Mouse (Mus musculus) MEL (cell line): Measurements from ENCODE around the gene Adamtsl2. TPM values are rescaled to one million over a fixed set of nuclear protein-coding genes. Genes with fewer than 3 reads are reported as not detected.

Experiments used
- DNase-seq: peaks from one replicate; pipeline ENCODE4 v3.0.0; 2011; ENCODE audit warnings: low read depth, low spot score
- H3K27ac ChIP-seq: 2 replicates; pipeline ENCODE4 v1.5.1; 2012; ENCODE audit warnings: low read depth, mild to moderate bottlenecking, control low read depth, low read length, moderate library complexity; ENCODE audit not compliant: control insufficient read depth
- H3K27me3 ChIP-seq, 2 experiments: fragments of 150-350 bp in 1 of 2; sonication (generic) in 1 of 2; 2 replicates each; pipeline ENCODE4 v1.6.1; 2012; ENCODE audit warnings: low read length in 2 of 2, mild to moderate bottlenecking in 2 of 2, improper control_type of control experiment in 1 of 2, moderate library complexity in 1 of 2; ENCODE audit not compliant: insufficient read depth in 2 of 2, control insufficient read depth in 1 of 2
- H3K36me3 ChIP-seq, 2 experiments: 2 replicates each; pipeline ENCODE4 v1.6.1; 2012 to 2014; ENCODE audit warnings: low read length in 2 of 2, improper control_type of control experiment in 1 of 2, inconsistent platforms in 1 of 2, mild to moderate bottlenecking in 1 of 2; ENCODE audit not compliant: insufficient read depth in 2 of 2, control insufficient read depth in 1 of 2
- H3K4me1 ChIP-seq, 2 experiments: fragments of 150-350 bp in 1 of 2; sonication (generic) in 1 of 2; 2 replicates each; pipeline ENCODE4 v1.6.1; 2012; ENCODE audit warnings: low read length in 2 of 2, improper control_type of control experiment in 1 of 2, mild to moderate bottlenecking in 1 of 2; ENCODE audit not compliant: insufficient read depth in 2 of 2, control insufficient read depth in 1 of 2
- H3K4me3 ChIP-seq, 2 experiments: fragments of 150-350 bp in 1 of 2; sonication (generic) in 1 of 2; 2 replicates each; pipeline ENCODE4 v1.5.1; 2012; ENCODE audit warnings: low read depth in 2 of 2, low read length in 2 of 2, mild to moderate bottlenecking in 2 of 2, moderate library complexity in 2 of 2, control low read depth in 1 of 2, improper control_type of control experiment in 1 of 2; ENCODE audit not compliant: control insufficient read depth in 1 of 2, insufficient read depth in 1 of 2
- H3K79me2 ChIP-seq: 2 replicates; pipeline ENCODE4 v1.6.1; 2012; ENCODE audit warnings: mild to moderate bottlenecking, low read length, moderate library complexity; ENCODE audit not compliant: control insufficient read depth, poor library complexity, insufficient read depth
- H3K9ac ChIP-seq: 2 replicates; pipeline ENCODE4 v1.6.1; 2012; ENCODE audit warnings: low read depth, mild to moderate bottlenecking, control low read depth, low read length, moderate library complexity; ENCODE audit not compliant: control insufficient read depth, poor library complexity, severe bottlenecking
- H3K9me3 ChIP-seq: fragments of 150-350 bp; sonication (generic); replicated peaks from 2 replicates; pipeline ENCODE4 v1.6.1; 2012; ENCODE audit warnings: mild to moderate bottlenecking, low read length, improper control_type of control experiment, moderate library complexity; ENCODE audit not compliant: insufficient read depth
- CHD1 ChIP-seq: IDR thresholded peaks from 2 replicates; pipeline ENCODE4 v1.6.1; 2012; ENCODE audit warnings: low read depth, mild to moderate bottlenecking, inconsistent platforms, low read length, improper control_type of control experiment
- CTCF ChIP-seq, 3 experiments: IDR thresholded peaks in 2 of 3; conservative IDR thresholded peaks in 1 of 3; 2 replicates each; pipeline ENCODE4 v1.5.1; 2011 to 2012; ENCODE audit warnings: low read length in 3 of 3, low read depth in 2 of 3, mild to moderate bottlenecking in 2 of 3, improper control_type of control experiment in 1 of 3, inconsistent platforms in 1 of 3, mixed read lengths in 1 of 3, moderate library complexity in 1 of 3; ENCODE audit not compliant: control insufficient read depth in 1 of 3, insufficient read depth in 1 of 3, poor library complexity in 1 of 3, severe bottlenecking in 1 of 3
- GABPA ChIP-seq: IDR thresholded peaks from 2 replicates; pipeline ENCODE4 v1.6.1; 2012; ENCODE audit warnings: low read depth, mild to moderate bottlenecking, inconsistent platforms, low read length, improper control_type of control experiment, moderate library complexity
- GATA1 ChIP-seq: IDR thresholded peaks from 2 replicates; pipeline ENCODE4 v1.6.1; 2011; ENCODE audit warnings: low read depth, low read length, improper control_type of control experiment
- HCFC1 ChIP-seq: IDR thresholded peaks from 2 replicates; pipeline ENCODE4 v1.6.1; 2012; ENCODE audit warnings: low read depth, mild to moderate bottlenecking, inconsistent platforms, low read length, improper control_type of control experiment, moderate library complexity
- MAFK ChIP-seq: IDR thresholded peaks from 2 replicates; pipeline ENCODE4 v1.6.1; 2011; ENCODE audit warnings: low read depth, mild to moderate bottlenecking, low read length, improper control_type of control experiment, borderline replicate concordance
- MAZ ChIP-seq: IDR thresholded peaks from 2 replicates; pipeline ENCODE4 v1.6.1; 2012; ENCODE audit warnings: low read depth, mild to moderate bottlenecking, inconsistent platforms, low read length, improper control_type of control experiment
- MEF2A ChIP-seq: IDR thresholded peaks from 2 replicates; pipeline ENCODE4 v1.6.1; 2014; ENCODE audit warnings: low read depth, mild to moderate bottlenecking, inconsistent platforms, low read length, improper control_type of control experiment; ENCODE audit not compliant: poor library complexity, insufficient replicate concordance, severe bottlenecking; ENCODE audit errors: extremely low read depth
- MYC ChIP-seq: IDR thresholded peaks from 2 replicates; pipeline ENCODE4 v1.6.1; 2011; ENCODE audit warnings: low read depth, mild to moderate bottlenecking, low read length, improper control_type of control experiment, moderate library complexity
- NELFE ChIP-seq: IDR thresholded peaks from 2 replicates; pipeline ENCODE4 v1.6.1; 2011; ENCODE audit warnings: low read depth, low read length, improper control_type of control experiment
- NRF1 ChIP-seq: IDR thresholded peaks from 2 replicates; pipeline ENCODE4 v1.6.1; 2014; ENCODE audit warnings: low read depth, mild to moderate bottlenecking, inconsistent platforms, low read length, improper control_type of control experiment, moderate library complexity; ENCODE audit not compliant: poor library complexity, insufficient read depth, severe bottlenecking
- POLR2A ChIP-seq, 2 experiments: IDR thresholded peaks; 2 replicates each; pipeline ENCODE4 v1.6.1; 2011 to 2012; ENCODE audit warnings: low read length in 2 of 2, mild to moderate bottlenecking in 2 of 2, control low read depth in 1 of 2, improper control_type of control experiment in 1 of 2, low read depth in 1 of 2, moderate library complexity in 1 of 2; ENCODE audit not compliant: control insufficient read depth in 1 of 2, insufficient read depth in 1 of 2, poor library complexity in 1 of 2
- POLR2AphosphoS5 ChIP-seq: IDR thresholded peaks from 2 replicates; pipeline ENCODE4 v1.6.1; 2012; ENCODE audit warnings: low read depth, borderline replicate concordance, mild to moderate bottlenecking, inconsistent platforms, low read length, moderate library complexity, mixed read lengths
- RAD21 ChIP-seq: IDR thresholded peaks from 2 replicates; pipeline ENCODE4 v1.6.1; 2011; ENCODE audit warnings: mild to moderate bottlenecking, low read depth, low read length, improper control_type of control experiment
- RCOR1 ChIP-seq: IDR thresholded peaks from 2 replicates; pipeline ENCODE4 v1.6.1; 2012; ENCODE audit warnings: low read depth, mild to moderate bottlenecking, inconsistent platforms, low read length, improper control_type of control experiment
- SIN3A ChIP-seq: IDR thresholded peaks from 2 replicates; pipeline ENCODE4 v1.6.1; 2012; ENCODE audit warnings: low read length, improper control_type of control experiment, inconsistent platforms
- TAL1 ChIP-seq: IDR thresholded peaks from 2 replicates; pipeline ENCODE4 v1.6.1; 2012; ENCODE audit warnings: mild to moderate bottlenecking, inconsistent platforms, low read length, moderate library complexity, mixed read lengths
- USF1 ChIP-seq: IDR thresholded peaks from 2 replicates; pipeline ENCODE4 v1.6.1; 2014; ENCODE audit warnings: low read depth, mild to moderate bottlenecking, inconsistent platforms, low read length, improper control_type of control experiment, moderate library complexity
- USF2 ChIP-seq, 2 experiments: IDR thresholded peaks; 2 replicates each; pipeline ENCODE4 v1.6.1; 2011 to 2012; ENCODE audit warnings: improper control_type of control experiment in 2 of 2, low read length in 2 of 2, borderline replicate concordance in 1 of 2, inconsistent platforms in 1 of 2, low read depth in 1 of 2, mild to moderate bottlenecking in 1 of 2; ENCODE audit not compliant: insufficient read depth in 1 of 2
- ZC3H11A ChIP-seq: IDR thresholded peaks from 2 replicates; pipeline ENCODE4 v1.6.1; 2012; ENCODE audit warnings: low read depth, mild to moderate bottlenecking, inconsistent platforms, low read length, improper control_type of control experiment
- ZKSCAN1 ChIP-seq: IDR thresholded peaks from 2 replicates; pipeline ENCODE4 v1.6.1; 2012; ENCODE audit warnings: low read depth, mild to moderate bottlenecking, inconsistent platforms, low read length, improper control_type of control experiment, moderate library complexity
- ZMIZ1 ChIP-seq: IDR thresholded peaks from 2 replicates; pipeline ENCODE4 v1.6.1; 2012; ENCODE audit warnings: low read depth, mild to moderate bottlenecking, inconsistent platforms, low read length, improper control_type of control experiment, moderate library complexity
- polyA plus RNA-seq, 2 experiments: library from polyadenylated mRNA; stranded (reverse) in 1 of 2; unstranded in 1 of 2; fragments of >175 nt in 1 of 2; fragments of >200 nt in 1 of 2; gene quantifications; 2 replicates each; pipeline versions ENCODE4 v1.2.1 to v1.2.4; 2012; ENCODE audit warnings: low replicate concordance in 2 of 2, low read depth in 1 of 2; ENCODE audit not compliant: insufficient read length in 2 of 2, insufficient read depth in 1 of 2, missing spikeins in 1 of 2
- total RNA-seq: library from RNA; depleted of rRNA; stranded (reverse); fragments of 300-350 nt; gene quantifications from 2 replicates; pipeline ENCODE4 v1.2.3, GENCODE M21; 2012

Adamtsl2 gene
- total and polyA plus RNA-seq, 3 experiments: not detected

GRCm38 (mm10) chr2:27136336-27136735, 57.2 kb downstream of the Adamtsl2 start:
- no peaks in the 10 kb centered on the region for H3K36me3 ChIP-seq
- H3K27me3 ChIP-seq: peaks cover 0 to 14% of the 10 kb centered on the region in 2 experiments; a peak in 3 of 4 replicates
- H3K79me2 ChIP-seq: no peaks in the 10 kb centered on the region
- H3K4me3 ChIP-seq: no peak overlapping the region
- no peak for DNase-seq
- H3K4me1 ChIP-seq: no peaks in the 10 kb centered on the region
- no peak overlapping the region for H3K27ac ChIP-seq
- TF ChIP-seq CHD1: no peak
- no peak for TF ChIP-seq ZC3H11A
- no peak for TF ChIP-seq ZKSCAN1
- no peak for TF ChIP-seq USF2 (IDR thresholded peaks at IDR 0.05; ENCODE audit: borderline replicate concordance in 1 of 2, insufficient read depth in 1 of 2, low read depth in 1 of 2, low read length in 2 of 2)
- TF ChIP-seq GABPA: no peak
- no peak for TF ChIP-seq GATA1
- TF ChIP-seq HCFC1: no peak
- no peak for TF ChIP-seq RCOR1
- no peak for TF ChIP-seq NRF1
- no peak for TF ChIP-seq POLR2A (IDR thresholded peaks at IDR 0.05; ENCODE audit: control insufficient read depth in 1 of 2, insufficient read depth in 1 of 2, low read depth in 1 of 2, low read length in 2 of 2, poor library complexity in 1 of 2)
- TF ChIP-seq USF1: no peak
- no peak for TF ChIP-seq RAD21
- no peak for TF ChIP-seq MAFK
- TF ChIP-seq ZMIZ1: no peak
- no peak for TF ChIP-seq MAZ
- TF ChIP-seq MYC: no peak
- no peak for TF ChIP-seq MEF2A
- TF ChIP-seq SIN3A: no peak
- TF ChIP-seq POLR2AphosphoS5: no peak
- TF ChIP-seq CTCF (IDR thresholded peaks at IDR 0.05 in 2 of 3, conservative IDR thresholded peaks at IDR 0.05 in 1 of 3; ENCODE audit: control insufficient read depth in 1 of 3, insufficient read depth in 1 of 3, low read depth in 2 of 3, low read length in 3 of 3, poor library complexity in 1 of 3, severe bottlenecking in 1 of 3): no peak
- no peaks in the 10 kb centered on the region for H3K9me3 ChIP-seq
- no peak overlapping the region for H3K9ac ChIP-seq

- no peak overlapping the region for H3K9ac ChIP-seq
- H3K27ac ChIP-seq: no peak overlapping the region
- no peaks in the 10 kb centered on the region for H3K79me2 ChIP-seq
- no peaks in the 10 kb centered on the region for H3K4me1 ChIP-seq
- H3K9me3 ChIP-seq: no peaks in the 10 kb centered on the region
- H3K27me3 ChIP-seq: peaks cover 0 to 14% of the 10 kb centered on the region in 2 experiments; a peak in 3 of 4 replicates
- no peak for DNase-seq
- TF ChIP-seq RAD21 (no peak), USF2 (IDR thresholded peaks at IDR 0.05; ENCODE audit: borderline replicate concordance in 1 of 2, insufficient read depth in 1 of 2, low read depth in 1 of 2, low read length in 2 of 2) (no peak), NELFE (no peak), TAL1 (no peak)
- H3K36me3 ChIP-seq: no peaks in the 10 kb centered on the region
- no peak overlapping the region for H3K4me3 ChIP-seq
Observed at GRCm38 (mm10) chr2:27136789-27137188, 57.6 kb downstream of the Adamtsl2 start.
